Mouse (Mus musculus): ENCODE results near the gene Epo. TPM values are rescaled to one million over a fixed set of nuclear protein-coding genes. Genes with fewer than 3 reads are reported as not detected.
A peak's percentile ranks its signal among the peaks of the same experiment; 100 is the strongest.

Epo gene
- polyA plus RNA-seq, 1 experiment, result not detected

DNA sequence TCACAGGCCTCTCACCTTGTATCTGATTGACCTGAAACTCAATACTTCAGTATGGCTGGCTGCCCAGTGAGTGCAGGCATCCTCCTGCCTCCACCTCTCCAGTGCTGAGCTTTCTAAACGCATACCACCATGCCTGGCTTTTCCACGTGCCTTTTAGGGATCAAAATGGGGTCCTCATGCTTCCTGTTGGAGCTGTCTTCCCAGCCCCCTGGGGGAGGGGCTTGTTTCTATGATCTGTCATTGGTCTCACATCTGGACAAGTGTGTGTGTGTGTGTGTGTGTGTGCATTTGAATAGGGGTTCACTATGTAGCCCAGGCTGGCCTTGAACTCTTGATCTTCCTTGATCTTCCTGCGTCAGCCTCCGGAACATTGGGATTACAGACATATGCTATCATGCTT is 4.4 kb upstream of the Epo start:
- Histone ChIP-seq H3K4me3 (ENCODE audit: insufficient read depth, poor library complexity, severe bottlenecking) (no peak overlapping the region), H3K27me3 (ENCODE audit: control insufficient read depth, insufficient read depth, insufficient read length) (no peaks in the 10 kb centered on the region), H3K36me3 (ENCODE audit: control insufficient read depth, insufficient read depth) (no peaks in the 10 kb centered on the region), H3K79me3 (ENCODE audit: low read depth) (peaks cover 3% of the 10 kb centered on the region), H3K79me2 (ENCODE audit: control insufficient read depth, insufficient read depth) (peaks cover 5% of the 10 kb centered on the region), H3ac (ENCODE audit: control insufficient read depth, insufficient read length, low read depth) (no peak overlapping the region)
- no peak for TF ChIP-seq USF1 (IDR thresholded peaks at IDR 0.05; ENCODE audit: low read depth)
- TF ChIP-seq CTCF (IDR thresholded peaks at IDR 0.05; ENCODE audit: control insufficient read depth, insufficient read depth, insufficient read length), result no peak
- TF ChIP-seq MYOG (IDR thresholded peaks at IDR 0.05; ENCODE audit: control insufficient read depth, extremely low read depth, insufficient read length), result no peak
- no peak for TF ChIP-seq MAX (IDR thresholded peaks at IDR 0.05)
- no peak for TF ChIP-seq MYOD1 (IDR thresholded peaks at IDR 0.05; ENCODE audit: control insufficient read depth, insufficient read length, low read depth)
- TF ChIP-seq FOSL1 (IDR thresholded peaks at IDR 0.05; ENCODE audit: insufficient read depth, low read length, poor library complexity, severe bottlenecking), result no peak
- TF ChIP-seq CEBPB (IDR thresholded peaks at IDR 0.05; ENCODE audit: low read depth), result no peak

GRCm38 (mm10) chr5:137535318-137535717 is 2.3 kb upstream of the Epo start:
- TF ChIP-seq MAX (IDR thresholded peaks at IDR 0.05) (no peak), CEBPB (IDR thresholded peaks at IDR 0.05; ENCODE audit: low read depth) (no peak), FOSL1 (IDR thresholded peaks at IDR 0.05; ENCODE audit: insufficient read depth, low read length, poor library complexity, severe bottlenecking) (no peak), MYOD1 (IDR thresholded peaks at IDR 0.05; ENCODE audit: control insufficient read depth, insufficient read length, low read depth) (no peak), MYOG (IDR thresholded peaks at IDR 0.05; ENCODE audit: control insufficient read depth, extremely low read depth, insufficient read length) (no peak), CTCF (IDR thresholded peaks at IDR 0.05; ENCODE audit: control insufficient read depth, insufficient read depth, insufficient read length) (no peak), USF1 (IDR thresholded peaks at IDR 0.05; ENCODE audit: low read depth) (no peak)

GRCm38 (mm10) chr5:137534762-137535161 is 1.7 kb upstream of the Epo start:
- Histone ChIP-seq H3ac (ENCODE audit: control insufficient read depth, insufficient read length, low read depth) (no peak overlapping the region), H3K36me3 (ENCODE audit: control insufficient read depth, insufficient read depth) (peaks cover 3% of the 10 kb centered on the region), H3K79me3 (ENCODE audit: low read depth) (peaks cover 24% of the 10 kb centered on the region), H3K27me3 (ENCODE audit: control insufficient read depth, insufficient read depth, insufficient read length) (no peaks in the 10 kb centered on the region), H3K79me2 (ENCODE audit: control insufficient read depth, insufficient read depth) (peaks cover 32% of the 10 kb centered on the region), H3K4me3 (ENCODE audit: insufficient read depth, poor library complexity, severe bottlenecking) (no peak overlapping the region)
- TF ChIP-seq FOSL1 (IDR thresholded peaks at IDR 0.05; ENCODE audit: insufficient read depth, low read length, poor library complexity, severe bottlenecking) (no peak), CTCF (IDR thresholded peaks at IDR 0.05; ENCODE audit: control insufficient read depth, insufficient read depth, insufficient read length) (no peak), MAX (IDR thresholded peaks at IDR 0.05) (no peak), USF1 (IDR thresholded peaks at IDR 0.05; ENCODE audit: low read depth) (no peak), MYOD1 (IDR thresholded peaks at IDR 0.05; ENCODE audit: control insufficient read depth, insufficient read length, low read depth) (no peak), MYOG (IDR thresholded peaks at IDR 0.05; ENCODE audit: control insufficient read depth, extremely low read depth, insufficient read length) (no peak)

More at GRCm38 (mm10) chr5:137535318-137535717, 2.3 kb upstream of the Epo start:
- no peak overlapping the region for H3K4me3 ChIP-seq (ENCODE audit: insufficient read depth, poor library complexity, severe bottlenecking)
- H3K79me3 ChIP-seq (ENCODE audit: low read depth), result peaks cover 22% of the 10 kb centered on the region
- peaks cover 26% of the 10 kb centered on the region for H3K79me2 ChIP-seq (ENCODE audit: control insufficient read depth, insufficient read depth)
- no peak overlapping the region for H3ac ChIP-seq (ENCODE audit: control insufficient read depth, insufficient read length, low read depth)
- H3K36me3 ChIP-seq (ENCODE audit: control insufficient read depth, insufficient read depth), result no peaks in the 10 kb centered on the region
- no peaks in the 10 kb centered on the region for H3K27me3 ChIP-seq (ENCODE audit: control insufficient read depth, insufficient read depth, insufficient read length)

GRCm38 (mm10) chr5:137532808-137533116 is 280 bp downstream of the Epo start:
- H3K4me3 ChIP-seq (ENCODE audit: insufficient read depth, poor library complexity, severe bottlenecking), result peak overlapping the region; percentile 74
- TF ChIP-seq MYOD1 (IDR thresholded peaks at IDR 0.05; ENCODE audit: control insufficient read depth, insufficient read length, low read depth) (no peak), MYOG (IDR thresholded peaks at IDR 0.05; ENCODE audit: control insufficient read depth, extremely low read depth, insufficient read length) (no peak), CTCF (IDR thresholded peaks at IDR 0.05; ENCODE audit: control insufficient read depth, insufficient read depth, insufficient read length) (no peak), MAX (IDR thresholded peaks at IDR 0.05) (no peak), FOSL1 (IDR thresholded peaks at IDR 0.05; ENCODE audit: insufficient read depth, low read length, poor library complexity, severe bottlenecking) (no peak), CEBPB (IDR thresholded peaks at IDR 0.05; ENCODE audit: low read depth) (no peak), USF1 (IDR thresholded peaks at IDR 0.05; ENCODE audit: low read depth) (no peak)
- no peaks in the 10 kb centered on the region for H3K27me3 ChIP-seq (ENCODE audit: control insufficient read depth, insufficient read depth, insufficient read length)
- H3K36me3 ChIP-seq (ENCODE audit: control insufficient read depth, insufficient read depth), result peaks cover 23% of the 10 kb centered on the region
- peak overlapping the region; percentile 78 for H3ac ChIP-seq (ENCODE audit: control insufficient read depth, insufficient read length, low read depth)
- peaks cover 48% of the 10 kb centered on the region for H3K79me2 ChIP-seq (ENCODE audit: control insufficient read depth, insufficient read depth)
- peaks cover 24% of the 10 kb centered on the region for H3K79me3 ChIP-seq (ENCODE audit: low read depth)

DNA sequence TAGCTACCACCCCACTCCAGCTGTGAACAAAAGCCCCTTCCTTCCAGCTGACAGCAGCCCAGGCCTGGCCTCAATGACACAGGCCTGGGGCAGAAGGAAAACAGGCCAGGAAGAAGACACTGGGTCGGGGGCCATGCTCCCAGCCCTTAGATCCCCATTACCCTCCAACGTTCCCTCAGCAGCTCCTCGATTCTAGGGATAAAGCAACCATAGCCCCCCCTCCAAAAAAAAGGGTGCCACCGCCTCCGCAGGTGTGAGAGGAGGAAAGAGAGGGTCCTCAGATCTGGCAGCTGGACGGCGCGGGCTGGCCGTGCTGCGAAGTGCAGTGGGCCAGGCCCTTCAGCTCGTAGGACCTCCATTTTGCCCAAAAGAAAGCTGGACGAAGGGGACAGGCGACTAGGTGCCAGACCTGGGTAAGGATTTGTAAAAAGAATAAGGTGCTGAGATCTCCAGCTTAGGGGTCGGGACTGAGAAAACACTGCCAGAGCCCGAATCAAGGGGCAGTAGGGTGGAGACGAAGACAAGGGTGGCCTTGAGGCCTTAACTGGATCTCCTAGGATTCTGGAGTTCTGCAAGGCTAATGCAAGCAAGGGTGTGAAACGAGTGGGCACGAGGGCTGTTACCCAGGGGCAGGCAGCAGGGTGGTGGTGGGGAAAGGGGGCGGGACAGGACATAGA is 773 bp downstream of the Epo start:
- peak overlapping the region; percentile 78 for H3ac ChIP-seq (ENCODE audit: control insufficient read depth, insufficient read length, low read depth)
- peaks cover 26% of the 10 kb centered on the region for H3K36me3 ChIP-seq (ENCODE audit: control insufficient read depth, insufficient read depth)
- H3K79me3 ChIP-seq (ENCODE audit: low read depth), result peaks cover 24% of the 10 kb centered on the region
- no peaks in the 10 kb centered on the region for H3K27me3 ChIP-seq (ENCODE audit: control insufficient read depth, insufficient read depth, insufficient read length)
- H3K79me2 ChIP-seq (ENCODE audit: control insufficient read depth, insufficient read depth), result peaks cover 48% of the 10 kb centered on the region
- peak overlapping the region; percentile 74 for H3K4me3 ChIP-seq (ENCODE audit: insufficient read depth, poor library complexity, severe bottlenecking)
- TF ChIP-seq CTCF (IDR thresholded peaks at IDR 0.05; ENCODE audit: control insufficient read depth, insufficient read depth, insufficient read length) (no peak), MYOG (IDR thresholded peaks at IDR 0.05; ENCODE audit: control insufficient read depth, extremely low read depth, insufficient read length) (no peak), MYOD1 (IDR thresholded peaks at IDR 0.05; ENCODE audit: control insufficient read depth, insufficient read length, low read depth) (no peak), FOSL1 (IDR thresholded peaks at IDR 0.05; ENCODE audit: insufficient read depth, low read length, poor library complexity, severe bottlenecking) (no peak), USF1 (IDR thresholded peaks at IDR 0.05; ENCODE audit: low read depth) (no peak), CEBPB (IDR thresholded peaks at IDR 0.05; ENCODE audit: low read depth) (no peak), MAX (IDR thresholded peaks at IDR 0.05) (no peak)

Measured in C2C12 (cell line).